Mouse (Mus musculus) 416B (cell line): ENCODE measurements around the gene Zc3h7b.
A peak's percentile ranks its signal among the peaks of the same experiment; 100 is the strongest.

Experiments
- DNase-seq: peaks from one replicate; pipeline ENCODE4 v3.0.0; 2011; ENCODE audit warnings: low read depth

Gene Zc3h7b

DNA sequence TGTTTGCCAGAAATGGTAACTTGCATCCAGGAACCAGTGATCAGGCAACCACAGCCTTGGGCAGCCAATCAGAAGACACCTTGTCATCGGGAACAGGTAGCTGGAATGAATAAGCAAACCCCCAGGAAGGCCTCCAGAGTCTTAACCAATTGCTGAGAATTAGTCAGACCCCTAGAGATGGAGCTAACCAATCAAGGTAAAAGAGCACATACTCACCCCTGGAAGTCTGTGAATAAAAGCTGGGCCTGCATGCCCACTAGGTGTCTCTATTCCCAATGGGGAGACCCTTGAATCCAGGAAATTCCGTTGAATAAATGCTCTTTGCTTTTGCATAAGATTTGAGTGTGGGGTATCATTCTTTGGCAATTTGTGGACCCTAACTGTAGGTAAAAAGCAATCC lies 4.9 kb upstream of the Zc3h7b start:
- DNase-seq, result peak; percentile 43

- peak; percentile 57 for DNase-seq
Measured at GRCm38 (mm10) chr15:81742368-81742767, 2.5 kb upstream of the Zc3h7b start.

DNA sequence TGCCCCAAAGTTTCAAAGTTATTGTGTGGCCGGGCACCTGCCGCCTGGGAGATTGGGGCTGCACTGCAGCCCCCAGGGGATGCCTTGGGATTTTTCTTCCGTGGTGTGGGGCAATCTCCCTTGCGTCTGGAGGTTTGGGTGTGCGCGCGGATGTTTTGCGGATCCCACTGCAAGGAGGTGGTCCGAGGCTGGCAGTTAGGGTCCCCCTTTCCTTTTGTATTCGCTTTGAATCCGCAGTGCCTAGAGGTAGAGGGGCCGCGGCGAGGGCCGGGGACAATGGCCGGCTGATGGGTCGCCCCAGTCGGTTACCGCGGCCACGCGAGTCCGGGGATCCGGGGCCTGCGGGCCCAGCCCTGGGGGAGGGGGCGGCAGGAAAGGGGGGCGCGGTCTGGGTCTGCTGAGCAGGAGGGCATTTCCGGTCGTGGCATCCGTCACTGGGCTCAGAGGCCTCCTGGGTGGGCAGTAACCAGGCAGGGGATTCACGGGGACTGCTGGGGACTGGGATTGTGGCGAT lies 801 bp downstream of the Zc3h7b start:
- peak; percentile 61 for DNase-seq

DNA sequence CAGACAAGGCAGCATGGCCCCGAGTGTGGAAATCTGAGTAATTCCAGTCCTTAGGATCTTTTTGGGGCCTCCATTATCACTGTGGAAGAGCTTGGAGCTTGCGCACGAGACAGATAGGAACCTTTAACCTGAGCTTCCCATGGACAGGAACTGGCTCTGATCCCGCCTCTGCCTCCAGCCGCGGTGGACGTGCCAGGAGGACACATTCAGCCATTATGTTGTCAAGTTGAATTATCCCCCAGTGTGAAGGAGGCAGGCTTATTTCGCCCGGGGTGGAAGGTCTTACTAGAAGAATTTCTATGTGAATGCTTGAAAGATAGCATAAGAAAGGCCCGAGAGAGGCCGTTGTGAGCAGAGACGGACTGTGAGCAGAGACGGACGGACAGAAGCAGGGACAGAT lies 4.9 kb downstream of the Zc3h7b start:
- no peak for DNase-seq

- DNase-seq, result no peak
Measured at GRCm38 (mm10) chr15:81753669-81754068, 8.8 kb downstream of the Zc3h7b start.

DNA sequence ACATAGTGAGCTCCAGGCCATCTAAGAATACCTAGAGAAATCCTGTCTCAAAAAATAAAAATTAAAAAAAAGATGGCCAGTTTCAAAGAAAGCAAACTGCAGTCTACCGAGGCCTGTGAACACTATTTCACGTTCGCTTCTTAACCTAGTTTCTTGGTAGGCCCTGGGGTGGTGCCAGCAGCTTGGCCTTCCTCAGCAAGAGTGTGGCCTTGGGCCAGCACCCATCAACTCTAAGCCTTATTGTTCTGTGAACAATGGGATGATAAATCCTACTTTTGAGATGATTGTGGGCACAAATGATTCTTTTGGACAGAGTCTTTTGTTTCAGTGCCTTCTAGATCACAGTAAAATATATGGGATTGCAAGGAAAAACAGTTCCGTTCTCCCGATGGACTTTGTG lies 13.8 kb downstream of the Zc3h7b start:
- no peak for DNase-seq

- DNase-seq, result no peak
Measured at GRCm38 (mm10) chr15:81759542-81759941, 14.7 kb downstream of the Zc3h7b start.

DNA sequence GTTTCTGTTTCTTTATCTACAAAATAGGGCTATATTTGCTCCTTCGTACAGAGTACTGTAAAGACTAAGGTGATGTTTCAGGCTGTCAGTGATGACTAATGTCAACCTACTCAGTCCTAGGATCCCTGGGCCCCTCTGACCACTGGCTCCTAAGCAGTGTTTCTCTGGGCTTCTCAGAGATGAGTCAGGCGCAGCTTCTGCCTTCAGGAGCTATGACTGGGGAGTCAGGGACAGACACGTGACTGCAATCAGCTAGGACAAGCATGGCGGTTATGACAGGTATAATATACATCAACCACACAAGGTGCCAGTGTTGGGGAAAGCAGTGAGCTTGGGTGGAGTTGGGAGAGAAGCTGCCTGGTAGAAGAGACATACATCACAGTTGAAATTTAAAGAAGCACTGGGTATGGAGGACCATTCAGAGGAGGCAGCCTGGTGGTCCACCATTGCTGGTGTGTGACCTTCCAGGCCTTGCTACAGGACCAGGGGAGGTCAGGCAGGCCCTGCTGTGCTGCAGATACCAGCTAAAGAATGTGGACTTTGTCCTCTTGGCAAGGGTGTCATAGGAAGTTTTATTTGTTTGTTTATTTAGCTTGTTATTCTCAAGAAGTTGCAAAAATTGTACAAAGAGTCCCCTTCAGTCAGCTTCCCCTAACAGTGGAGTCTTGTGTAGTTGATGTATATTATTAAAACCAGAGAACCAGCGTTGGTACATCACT lies 15.7 kb downstream of the Zc3h7b start:
- peak; percentile 50 for DNase-seq

DNA sequence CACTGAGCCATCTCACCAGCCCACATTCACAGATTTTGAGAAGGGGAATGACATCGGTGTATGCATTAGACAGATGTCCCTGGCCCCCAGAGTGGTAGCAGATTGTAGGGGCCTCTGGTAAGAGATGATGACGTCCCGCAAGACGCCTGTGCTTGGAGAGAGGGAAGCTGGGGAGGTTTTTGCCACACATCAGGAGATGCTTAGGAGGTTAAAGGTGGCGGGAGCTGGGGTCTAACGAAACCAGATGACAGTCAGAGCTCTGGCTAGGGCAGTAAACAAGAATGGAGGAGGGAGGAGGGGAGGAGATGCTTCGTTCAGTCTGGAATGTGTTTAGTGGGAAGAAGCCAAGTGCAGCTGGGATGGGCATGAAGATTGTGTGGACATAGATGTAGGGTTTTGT lies 16.5 kb downstream of the Zc3h7b start:
- DNase-seq, result no peak

DNA sequence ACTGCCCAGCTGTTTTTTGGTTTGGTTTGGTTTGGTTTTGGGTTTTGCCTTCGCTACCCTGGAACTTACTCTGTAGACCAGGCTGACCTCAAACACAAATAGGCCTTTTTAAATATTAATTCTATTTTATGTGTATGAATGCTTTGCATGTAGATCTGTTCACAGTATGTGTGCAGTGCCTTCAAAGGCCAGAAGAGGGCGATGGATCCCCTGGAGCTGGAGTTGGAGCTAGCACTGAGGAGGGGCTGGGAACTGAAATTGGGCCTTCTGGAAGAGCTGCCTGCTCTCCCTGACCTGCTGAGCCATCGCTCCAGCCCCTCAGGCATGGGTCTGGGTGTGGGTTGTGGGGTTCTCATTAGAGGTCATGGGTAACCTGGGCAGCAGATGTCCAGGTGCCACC lies 17.1 kb downstream of the Zc3h7b start:
- no peak for DNase-seq

DNA sequence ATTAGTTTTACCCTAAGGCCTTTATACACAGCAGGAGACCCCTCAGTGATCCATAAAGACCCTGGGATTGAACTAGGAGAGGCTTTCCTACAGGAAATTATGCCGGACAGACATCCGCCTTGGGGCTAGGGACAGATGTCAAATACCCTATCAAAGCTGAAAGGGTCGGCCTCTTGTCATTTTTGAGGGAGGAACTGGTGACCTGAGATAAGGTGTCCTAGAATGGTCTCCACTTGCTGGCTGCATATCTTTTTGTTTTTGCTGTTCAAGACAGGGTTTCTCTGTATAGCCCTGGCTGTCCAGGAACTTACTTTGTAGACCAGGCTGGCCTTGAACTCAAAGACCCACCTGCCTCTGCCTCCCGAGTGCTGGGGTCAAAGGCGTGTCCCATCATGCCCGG lies 19.7 kb downstream of the Zc3h7b start:
- DNase-seq, result no peak

- DNase-seq, result no peak
Measured at GRCm38 (mm10) chr15:81765651-81766050, 20.8 kb downstream of the Zc3h7b start.

GRCm38 (mm10) chr15:81766439-81766838 lies 21.6 kb downstream of the Zc3h7b start:
- no peak for DNase-seq

DNA sequence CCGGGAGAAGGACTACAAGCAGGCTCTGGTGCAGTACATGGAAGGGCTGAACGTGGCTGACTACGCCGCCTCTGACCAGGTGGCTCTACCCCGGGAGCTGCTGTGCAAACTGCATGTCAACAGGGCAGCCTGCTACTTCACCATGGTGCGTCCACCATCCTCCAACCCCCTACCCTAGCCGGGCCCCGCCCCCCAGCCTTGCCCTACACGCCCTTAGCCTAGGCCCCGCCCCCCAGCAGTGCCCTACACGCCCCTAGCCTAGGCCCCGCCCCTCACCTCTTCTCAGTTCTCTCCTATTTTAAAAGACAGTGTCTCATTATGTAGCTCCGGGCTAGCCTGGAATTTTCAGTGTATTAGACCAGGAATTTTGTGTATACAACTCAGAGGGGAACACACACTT lies 24.2 kb downstream of the Zc3h7b start:
- DNase-seq, result no peak

GRCm38 (mm10) chr15:81772431-81773120 lies 27.7 kb downstream of the Zc3h7b start:
- no peak for DNase-seq

- peak; percentile 12 for DNase-seq
Measured at GRCm38 (mm10) chr15:81774505-81775171, 29.8 kb downstream of the Zc3h7b start.

- DNase-seq, result no peak
Measured at GRCm38 (mm10) chr15:81776631-81777422, 32.0 kb downstream of the Zc3h7b start.

DNA sequence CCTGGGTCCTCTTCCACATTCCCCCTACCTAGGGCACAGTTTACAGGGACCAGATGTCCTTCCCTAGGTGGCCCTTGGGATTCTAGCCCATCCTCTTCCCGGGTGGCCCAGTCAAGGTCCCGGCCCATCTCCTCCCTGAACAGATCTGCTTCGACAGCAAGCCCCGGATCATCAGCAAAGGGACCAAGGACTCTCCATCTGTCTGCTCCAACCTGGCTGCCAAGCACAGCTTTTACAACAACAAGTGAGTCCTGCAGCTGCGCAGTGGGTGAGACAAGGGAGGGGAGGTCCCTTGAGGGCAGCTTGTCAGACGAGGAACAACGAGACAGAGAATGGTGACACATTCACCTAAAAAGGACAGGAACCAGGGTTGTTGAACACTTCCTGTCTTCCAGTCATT lies 37.0 kb downstream of the Zc3h7b start:
- DNase-seq, result no peak

DNA sequence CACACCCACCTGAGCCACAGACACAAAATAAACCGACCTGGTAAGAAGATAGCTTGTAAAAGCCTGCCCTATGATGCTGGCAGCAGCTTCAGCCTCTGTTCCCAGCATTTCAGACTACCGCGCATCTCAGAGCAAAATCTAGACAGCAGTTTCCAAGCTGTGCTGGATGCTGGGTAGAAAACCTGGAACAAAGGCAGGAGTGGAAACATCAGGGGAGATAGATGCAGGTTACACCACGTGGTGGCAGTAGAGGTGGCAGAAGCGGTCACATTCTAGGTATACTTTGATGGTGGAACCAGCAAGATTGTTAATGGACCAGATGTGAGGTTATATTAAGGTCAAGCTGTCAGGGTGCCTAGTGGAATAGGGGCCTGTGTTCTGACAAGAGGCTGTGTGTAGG lies 39.9 kb downstream of the Zc3h7b start:
- no peak for DNase-seq

GRCm38 (mm10) chr15:81785701-81786100 lies 40.8 kb downstream of the Zc3h7b start:
- no peak for DNase-seq

DNA sequence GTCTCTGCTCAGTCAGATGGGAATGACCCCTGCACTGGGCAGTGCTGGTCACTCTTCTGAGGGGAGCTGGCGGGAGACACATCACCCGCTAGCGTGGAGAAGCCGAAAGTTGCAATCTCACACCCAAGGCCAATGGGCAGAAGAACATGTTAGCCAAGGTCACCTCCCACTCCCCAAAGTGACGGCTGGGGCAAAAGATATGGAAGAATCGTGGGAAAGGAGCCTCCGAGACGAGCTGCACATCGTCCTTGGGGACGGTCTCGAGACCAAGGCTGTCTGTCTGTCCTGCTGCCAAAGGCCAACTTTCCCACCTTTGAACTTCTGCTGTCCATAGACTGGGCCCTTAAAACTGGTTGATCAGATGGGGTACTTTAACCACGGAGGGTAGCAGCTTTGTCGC lies 42.7 kb downstream of the Zc3h7b start:
- no peak for DNase-seq

DNA sequence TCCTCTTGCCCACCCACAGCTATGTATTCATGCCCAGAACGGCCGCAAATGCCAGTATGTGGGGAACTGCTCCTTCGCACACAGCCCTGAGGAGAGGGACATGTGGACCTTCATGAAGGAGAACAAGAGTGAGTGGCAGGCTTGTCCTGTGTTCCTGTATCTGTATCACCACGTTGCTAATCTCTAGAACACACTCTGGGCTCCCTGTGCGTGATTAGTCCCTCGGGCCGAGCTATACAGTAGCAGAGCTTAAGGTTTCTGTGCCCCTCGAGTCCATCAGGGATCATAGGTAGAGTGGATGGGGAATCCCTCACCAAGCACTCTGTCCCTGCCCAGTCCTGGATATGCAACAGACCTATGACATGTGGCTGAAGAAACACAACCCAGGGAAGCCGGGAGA lies 47.6 kb downstream of the Zc3h7b start:
- DNase-seq, result no peak
